Mouse (Mus musculus): ENCODE data around the gene Ly6g5b. TPM values are rescaled to one million over a fixed set of nuclear protein-coding genes. Genes with fewer than 3 reads are reported as not detected.

Gene Ly6g5b
- polyA plus RNA-seq, 2 experiments: 0.27 to 0.70 TPM

DNA sequence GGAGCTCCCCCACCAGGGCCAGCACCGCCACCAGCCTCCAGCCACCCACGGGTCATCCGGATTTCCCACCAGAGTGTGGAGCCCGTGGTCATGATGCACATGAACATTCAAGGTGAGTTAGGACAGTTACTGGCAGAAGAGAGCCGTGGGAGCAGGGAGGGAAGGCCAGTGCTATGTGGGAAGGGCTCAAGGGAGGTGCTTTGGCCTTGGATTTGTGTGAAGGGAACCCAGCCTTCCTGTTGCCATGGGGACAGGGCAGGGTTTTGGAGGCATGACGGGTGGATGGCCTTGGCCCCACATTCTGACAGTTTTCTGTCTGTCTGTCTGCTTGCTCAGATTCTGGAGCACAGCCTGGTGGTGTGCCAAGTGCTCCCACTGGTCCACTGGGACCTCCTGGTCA is 26.7 kb upstream of the Ly6g5b start:
- Histone ChIP-seq H3K4me2 (ENCODE audit: low read depth) (no peak overlapping the region), H3K9me3 (ENCODE audit: control insufficient read depth, low read length) (no peaks in the 10 kb centered on the region), H3K9ac (replicated peaks) (no peak overlapping the region), H3K27me3 (ENCODE audit: control insufficient read depth, insufficient read depth, low read length) (no peaks in the 10 kb centered on the region), H3K4me1 (replicated peaks; ENCODE audit: control insufficient read depth in 2 of 2, insufficient read depth in 2 of 2, low read length in 1 of 2) (peaks cover under 1 to 4% of the 10 kb centered on the region in 2 experiments; a peak in 3 of 4 replicates), H3K36me3 (replicated peaks; ENCODE audit: control insufficient read depth, insufficient read depth, low read depth) (peaks cover 86% of the 10 kb centered on the region), H3K4me3 (ENCODE audit: insufficient read depth in 1 of 2, low read depth in 2 of 2, low read length in 2 of 2) (no peak overlapping the region), H3K27ac (no peak overlapping the region)
- DNase-seq (ENCODE audit: low read depth in 3 of 3, low spot score in 3 of 3) (no peak), ATAC-seq (ENCODE audit: insufficient read depth) (no peak)
- WGBS (ENCODE audit: insufficient replicate concordance): 71% methylated on average over 6 of the region's 6 CpGs
- TF ChIP-seq EP300 (IDR thresholded peaks at IDR 0.05; ENCODE audit: low read depth) (no peak), CTCF (IDR thresholded peaks at IDR 0.05; ENCODE audit: low read depth) (no peak)

DNA sequence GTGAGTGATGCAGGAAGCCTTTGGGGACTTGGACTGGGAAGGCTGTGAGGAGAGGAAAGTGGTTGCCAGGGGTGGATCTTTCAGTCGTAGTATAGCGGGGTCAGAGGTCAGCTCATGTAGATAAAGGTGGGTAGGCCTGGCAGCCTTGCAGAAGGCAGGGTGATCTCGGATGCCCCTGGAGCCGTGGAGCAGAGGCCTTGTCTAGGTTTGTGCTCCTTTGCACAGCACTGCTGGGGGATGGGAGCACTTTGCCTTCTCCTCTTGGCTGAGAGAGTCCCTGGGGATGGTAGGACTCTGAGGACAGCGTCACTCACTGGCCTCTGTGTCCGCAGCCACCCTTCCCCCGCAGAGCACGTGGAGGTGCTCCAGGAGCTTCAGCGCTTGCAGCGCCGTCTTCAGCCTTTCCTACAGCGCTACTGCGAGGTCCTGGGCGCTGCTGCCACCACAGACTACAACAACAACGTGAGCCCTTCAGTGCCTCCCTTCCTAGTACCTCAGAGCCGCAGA is 25.3 kb upstream of the Ly6g5b start:
- no peak overlapping the region for H3K4me2 ChIP-seq (ENCODE audit: low read depth)
- H3K27me3 ChIP-seq (ENCODE audit: control insufficient read depth, insufficient read depth, low read length): no peaks in the 10 kb centered on the region
- no peak overlapping the region for H3K27ac ChIP-seq
- peaks cover 10 to 12% of the 10 kb centered on the region in 2 experiments for H3K4me1 ChIP-seq (replicated peaks; ENCODE audit: control insufficient read depth in 2 of 2, insufficient read depth in 2 of 2, low read length in 1 of 2)
- H3K36me3 ChIP-seq (replicated peaks; ENCODE audit: control insufficient read depth, insufficient read depth, low read depth): peaks cover 74% of the 10 kb centered on the region
- no peaks in the 10 kb centered on the region for H3K9me3 ChIP-seq (ENCODE audit: control insufficient read depth, low read length)
- no peak overlapping the region for H3K4me3 ChIP-seq (ENCODE audit: insufficient read depth in 1 of 2, low read depth in 2 of 2, low read length in 2 of 2)
- ATAC-seq (ENCODE audit: insufficient read depth): no peak
- 75% methylated on average over 16 of the region's 16 CpGs for WGBS (ENCODE audit: insufficient replicate concordance)
- no peak overlapping the region for H3K9ac ChIP-seq (replicated peaks)
- DNase-seq (ENCODE audit: low read depth in 3 of 3, low spot score in 3 of 3): no peak
- TF ChIP-seq EP300 (IDR thresholded peaks at IDR 0.05; ENCODE audit: low read depth) (no peak), CTCF (IDR thresholded peaks at IDR 0.05; ENCODE audit: low read depth) (no peak)

DNA sequence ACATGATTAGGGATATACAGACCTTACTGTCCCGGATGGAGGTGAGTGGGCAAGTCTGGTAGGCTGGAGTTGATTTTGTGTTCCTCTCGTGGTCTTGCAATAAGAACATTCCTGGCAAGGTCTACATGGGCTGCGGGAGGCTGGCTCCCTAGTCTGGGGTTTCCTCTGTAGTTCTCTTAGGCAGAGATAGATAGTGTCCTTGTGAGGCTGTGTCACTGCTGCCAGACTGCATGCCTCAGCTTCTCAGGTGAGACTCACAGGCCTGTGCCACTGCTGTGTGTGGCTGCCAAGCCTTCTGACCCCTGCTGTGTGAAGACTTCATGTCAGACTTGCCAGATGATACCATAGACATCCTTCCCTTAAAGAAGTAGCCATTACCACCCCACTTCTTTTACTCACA is 24.0 kb upstream of the Ly6g5b start:
- no peak overlapping the region for H3K4me2 ChIP-seq (ENCODE audit: low read depth)
- no peak overlapping the region for H3K4me3 ChIP-seq (ENCODE audit: insufficient read depth in 1 of 2, low read depth in 2 of 2, low read length in 2 of 2)
- ATAC-seq (ENCODE audit: insufficient read depth) (no peak), DNase-seq (ENCODE audit: low read depth in 3 of 3, low spot score in 3 of 3) (no peak)
- H3K27ac ChIP-seq: no peak overlapping the region
- peaks cover 10 to 12% of the 10 kb centered on the region in 2 experiments for H3K4me1 ChIP-seq (replicated peaks; ENCODE audit: control insufficient read depth in 2 of 2, insufficient read depth in 2 of 2, low read length in 1 of 2)
- TF ChIP-seq EP300 (IDR thresholded peaks at IDR 0.05; ENCODE audit: low read depth): no peak
- no peak for TF ChIP-seq CTCF (IDR thresholded peaks at IDR 0.05; ENCODE audit: low read depth)
- no peak overlapping the region for H3K9ac ChIP-seq (replicated peaks)
- H3K27me3 ChIP-seq (ENCODE audit: control insufficient read depth, insufficient read depth, low read length): no peaks in the 10 kb centered on the region
- H3K36me3 ChIP-seq (replicated peaks; ENCODE audit: control insufficient read depth, insufficient read depth, low read depth): peaks cover 62% of the 10 kb centered on the region
- no peaks in the 10 kb centered on the region for H3K9me3 ChIP-seq (ENCODE audit: control insufficient read depth, low read length)
- 84% methylated on average over 3 of the region's 3 CpGs for WGBS (ENCODE audit: insufficient replicate concordance)

DNA sequence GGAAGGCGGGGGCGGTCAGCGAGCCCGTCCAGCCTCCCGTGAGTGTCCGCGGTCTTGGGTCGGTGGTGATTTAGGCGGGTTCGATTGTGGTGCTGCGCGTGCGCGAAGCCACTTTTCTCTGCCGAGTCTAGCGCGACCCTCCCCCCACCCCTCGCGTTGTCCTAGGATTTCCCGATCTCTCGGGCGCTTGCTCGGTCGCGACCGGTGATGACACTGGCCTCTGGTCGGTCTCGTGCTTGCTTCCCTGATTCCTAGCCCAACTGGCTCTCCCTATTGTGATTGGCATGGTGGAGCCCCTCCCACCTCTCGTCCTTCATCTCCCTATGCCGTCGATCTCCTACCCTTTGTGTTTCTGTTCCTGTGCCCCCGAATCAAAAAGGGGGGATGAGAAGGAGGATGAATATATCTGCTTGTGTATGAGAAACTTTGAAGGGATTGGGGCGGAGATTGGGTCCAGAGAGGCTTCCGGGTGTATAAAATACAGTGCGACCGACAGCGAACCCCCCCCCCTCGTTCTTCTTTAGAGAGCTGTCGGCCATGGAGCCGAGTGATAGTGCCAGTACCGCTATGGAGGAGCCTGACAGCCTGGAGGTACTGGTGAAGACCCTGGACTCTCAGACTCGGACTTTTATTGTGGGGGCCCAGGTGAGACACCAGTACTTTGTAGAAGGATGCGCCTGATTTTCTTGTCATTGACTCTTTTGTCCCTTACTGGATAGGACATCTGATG is 20.5 kb upstream of the Ly6g5b start:
- H3K4me2 ChIP-seq (ENCODE audit: low read depth): peak overlapping the region; percentile 93
- DNase-seq (ENCODE audit: low read depth in 3 of 3, low spot score in 3 of 3) (peak; percentile 40 to 56 (median 45)), ATAC-seq (ENCODE audit: insufficient read depth) (peak; percentile 36)
- H3K36me3 ChIP-seq (replicated peaks; ENCODE audit: control insufficient read depth, insufficient read depth, low read depth): peaks cover 27% of the 10 kb centered on the region
- peak overlapping the region; percentile 69 for H3K27ac ChIP-seq
- peak overlapping the region; percentile 81 for H3K9ac ChIP-seq (replicated peaks)
- under 1% methylated on average over 41 of the region's 43 CpGs for WGBS (ENCODE audit: insufficient replicate concordance)
- TF ChIP-seq CTCF (IDR thresholded peaks at IDR 0.05; ENCODE audit: low read depth) (0 out of 2 replicates have a peak, but pooled peaks have one; percentile 20), EP300 (IDR thresholded peaks at IDR 0.05; ENCODE audit: low read depth) (no peak)
- no peaks in the 10 kb centered on the region for H3K27me3 ChIP-seq (ENCODE audit: control insufficient read depth, insufficient read depth, low read length)
- peaks cover 10 to 12% of the 10 kb centered on the region in 2 experiments for H3K4me1 ChIP-seq (replicated peaks; ENCODE audit: control insufficient read depth in 2 of 2, insufficient read depth in 2 of 2, low read length in 1 of 2)
- peak overlapping the region; percentile 72 to 83 for H3K4me3 ChIP-seq (ENCODE audit: insufficient read depth in 1 of 2, low read depth in 2 of 2, low read length in 2 of 2)
- H3K9me3 ChIP-seq (ENCODE audit: control insufficient read depth, low read length): no peaks in the 10 kb centered on the region

DNA sequence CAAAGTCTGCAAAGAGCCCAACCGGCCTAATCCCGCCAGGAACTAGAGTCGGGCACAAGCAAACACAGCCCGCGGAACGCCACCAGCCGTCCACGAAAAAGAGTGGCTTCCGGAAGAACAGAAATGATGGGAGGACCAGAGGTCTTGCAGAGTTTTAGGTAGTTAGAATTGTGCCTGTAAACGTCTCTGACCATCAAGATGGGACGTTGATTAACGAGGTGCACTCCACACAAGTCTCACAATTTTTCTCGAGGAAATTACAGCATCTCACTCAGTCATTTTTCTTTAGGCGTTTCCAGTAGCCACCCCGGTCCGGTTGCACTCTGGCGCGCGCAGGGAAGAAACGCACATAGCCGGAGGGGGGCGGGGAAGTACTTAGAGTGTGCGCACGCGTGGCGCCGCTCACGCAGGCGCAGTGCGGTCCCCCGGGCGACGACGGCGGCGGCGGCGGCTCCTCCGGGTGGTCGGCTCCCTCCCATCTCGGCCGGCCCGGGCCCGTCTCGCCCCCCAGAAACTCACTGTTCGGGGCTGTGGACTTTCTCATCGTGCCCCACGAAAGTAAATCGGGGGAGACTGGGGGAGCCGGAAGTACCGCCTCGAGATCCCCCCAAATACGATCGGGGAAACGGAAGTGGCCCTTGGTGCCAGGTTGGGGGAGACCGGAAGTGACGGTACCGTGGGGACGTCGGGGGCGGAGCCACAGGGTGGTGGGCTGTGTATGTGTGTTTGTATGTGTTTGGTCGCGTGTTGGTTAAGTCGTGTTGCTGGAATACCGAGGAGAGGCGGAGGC is 19.8 kb upstream of the Ly6g5b start, which contains the start of gene Bag6:
TSS of gene Bag6 (plus strand) at position 378 of the 790 bp plus-strand sequence.
- ATAC-seq (ENCODE audit: insufficient read depth) (peak; percentile 91), DNase-seq (ENCODE audit: low read depth in 3 of 3, low spot score in 3 of 3) (peak; percentile 81 to 86 (median 83))
- Histone ChIP-seq H3K9ac (replicated peaks) (peak within 1 kb of the TSS; percentile 81), H3K4me1 (replicated peaks; ENCODE audit: control insufficient read depth in 2 of 2, insufficient read depth in 2 of 2, low read length in 1 of 2) (peaks cover 10 to 12% of the 10 kb centered on the region in 2 experiments), H3K36me3 (replicated peaks; ENCODE audit: control insufficient read depth, insufficient read depth, low read depth) (peaks cover 19% of the 10 kb centered on the region), H3K9me3 (ENCODE audit: control insufficient read depth, low read length) (no peaks in the 10 kb centered on the region), H3K27ac (peak within 1 kb of the TSS; percentile 69), H3K4me3 (ENCODE audit: insufficient read depth in 1 of 2, low read depth in 2 of 2, low read length in 2 of 2) (peak within 1 kb of the TSS; percentile 72 to 83), H3K4me2 (ENCODE audit: low read depth) (peak within 1 kb of the TSS; percentile 93), H3K27me3 (ENCODE audit: control insufficient read depth, insufficient read depth, low read length) (no peaks in the 10 kb centered on the region)
- WGBS (ENCODE audit: insufficient replicate concordance): under 1% methylated on average over 65 of the region's 66 CpGs
- TF ChIP-seq EP300 (IDR thresholded peaks at IDR 0.05; ENCODE audit: low read depth) (peak; percentile 73), CTCF (IDR thresholded peaks at IDR 0.05; ENCODE audit: low read depth) (no peak)

All from liver, embryonic 14.5 days (tissue).